Mouse (Mus musculus) CH12.LX (cell line): Measurements from ENCODE around the gene Mt1. TPM values are rescaled to one million over a fixed set of nuclear protein-coding genes. Genes with fewer than 3 reads are reported as not detected.
"Not testable (repeated sequence)": the region's sequence is repeated elsewhere in the genome, so short reads cannot be mapped to it uniquely, and the experiment has no call there.

Experiments used
- DNase-seq: peaks from one replicate; pipeline ENCODE4 v3.0.0-alpha.2; 2013; ENCODE audit errors: extremely low read depth
- H3K27ac ChIP-seq: 2 replicates; pipeline ENCODE4 v1.5.1; 2012; ENCODE audit warnings: low read depth, mild to moderate bottlenecking, control low read depth, moderate library complexity; ENCODE audit not compliant: insufficient read depth
- H3K27me3 ChIP-seq: replicated peaks from 2 replicates; pipeline ENCODE3; 2012; ENCODE audit warnings: inconsistent platforms
- H3K36me3 ChIP-seq, 2 experiments: replicated peaks in 1 of 2; 2 replicates each; pipeline versions ENCODE3 to v1.6.1; 2012; ENCODE audit warnings: inconsistent platforms in 1 of 2, low read length in 1 of 2, mild to moderate bottlenecking in 1 of 2, mixed read lengths in 1 of 2, moderate library complexity in 1 of 2; ENCODE audit not compliant: control insufficient read depth in 1 of 2, insufficient read depth in 1 of 2
- H3K4me1 ChIP-seq, 2 experiments: 2 replicates each; pipeline ENCODE4 v1.6.1; 2012; ENCODE audit warnings: inconsistent platforms in 1 of 2, moderate library complexity in 1 of 2; ENCODE audit not compliant: insufficient read depth in 2 of 2, control insufficient read depth in 1 of 2
- H3K4me2 ChIP-seq: 2 replicates; pipeline ENCODE4 v1.6.1; 2012; ENCODE audit warnings: low read depth, mild to moderate bottlenecking, control low read depth; ENCODE audit not compliant: poor library complexity, insufficient read depth, severe bottlenecking
- H3K4me3 ChIP-seq, 3 experiments: fragments of 150-350 bp in 1 of 3; sonication (generic) in 1 of 3; replicated peaks in 1 of 3; 2 replicates each; pipeline versions ENCODE3 to v1.5.1; 2011 to 2012; ENCODE audit warnings: low read depth in 2 of 3, low read length in 2 of 3, mild to moderate bottlenecking in 2 of 3, moderate library complexity in 2 of 3, control low read depth in 1 of 3, improper control_type of control experiment in 1 of 3, inconsistent platforms in 1 of 3, mixed read lengths in 1 of 3; ENCODE audit not compliant: poor library complexity in 1 of 3
- H3K79me2 ChIP-seq: replicated peaks from 2 replicates; pipeline ENCODE4 v1.6.1; 2012; ENCODE audit warnings: mild to moderate bottlenecking, moderate library complexity; ENCODE audit not compliant: control insufficient read depth, poor library complexity, insufficient read depth, severe bottlenecking; ENCODE audit errors: extremely low read depth
- H3K9ac ChIP-seq: 2 replicates; pipeline ENCODE4 v1.6.1; 2012; ENCODE audit warnings: low read depth, mild to moderate bottlenecking, control low read depth, moderate library complexity; ENCODE audit not compliant: insufficient read depth
- H3K9me3 ChIP-seq: replicated peaks from 2 replicates; pipeline ENCODE3; 2012; ENCODE audit warnings: low read length, inconsistent platforms, mixed read lengths
- BHLHE40 ChIP-seq: IDR thresholded peaks from 2 replicates; pipeline ENCODE4 v1.6.1; 2011; ENCODE audit warnings: mild to moderate bottlenecking, low read depth, low read length, improper control_type of control experiment
- CHD1 ChIP-seq: IDR thresholded peaks from 2 replicates; pipeline ENCODE4 v1.6.1; 2012; ENCODE audit warnings: low read depth, low read length, improper control_type of control experiment, inconsistent platforms
- E2F4 ChIP-seq: IDR thresholded peaks from 2 replicates; pipeline ENCODE4 v1.6.1; 2011; ENCODE audit warnings: low read depth, low read length, improper control_type of control experiment; ENCODE audit not compliant: insufficient replicate concordance
- IRF4 ChIP-seq: IDR thresholded peaks from 2 replicates; pipeline ENCODE4 v1.6.1; 2014; ENCODE audit warnings: low read depth, mild to moderate bottlenecking, inconsistent platforms, low read length, improper control_type of control experiment
- JUN ChIP-seq: IDR thresholded peaks from 2 replicates; pipeline ENCODE4 v1.6.1; 2011; ENCODE audit warnings: low read depth, mild to moderate bottlenecking, low read length, improper control_type of control experiment, moderate library complexity; ENCODE audit not compliant: insufficient read depth
- KAT2A ChIP-seq: IDR thresholded peaks from 2 replicates; pipeline ENCODE4 v1.6.1; 2012; ENCODE audit warnings: low read length, improper control_type of control experiment, inconsistent platforms; ENCODE audit not compliant: insufficient replicate concordance
- MAFK ChIP-seq: IDR thresholded peaks from 2 replicates; pipeline ENCODE4 v1.6.1; 2011; ENCODE audit warnings: low read length, improper control_type of control experiment; ENCODE audit not compliant: insufficient replicate concordance
- MAX ChIP-seq: IDR thresholded peaks from 2 replicates; pipeline ENCODE4 v1.6.1; 2011; ENCODE audit warnings: low read length, improper control_type of control experiment
- MEF2A ChIP-seq: IDR thresholded peaks from 2 replicates; pipeline ENCODE4 v1.6.1; 2014; ENCODE audit warnings: low read depth, mild to moderate bottlenecking, inconsistent platforms, low read length, improper control_type of control experiment, borderline replicate concordance
- MXI1 ChIP-seq: IDR thresholded peaks from 2 replicates; pipeline ENCODE4 v1.6.1; 2011; ENCODE audit warnings: mild to moderate bottlenecking, low read depth, low read length, improper control_type of control experiment
- RAD21 ChIP-seq: IDR thresholded peaks from 2 replicates; pipeline ENCODE4 v1.6.1; 2011; ENCODE audit warnings: low read depth, mild to moderate bottlenecking, low read length, improper control_type of control experiment, moderate library complexity
- RCOR1 ChIP-seq: conservative IDR thresholded peaks from 2 replicates; pipeline ENCODE4 v1.6.1; 2012; ENCODE audit warnings: low read depth, mild to moderate bottlenecking, inconsistent platforms, low read length, improper control_type of control experiment
- SIN3A ChIP-seq: IDR thresholded peaks from 2 replicates; pipeline ENCODE4 v1.6.1; 2012; ENCODE audit warnings: low read length, improper control_type of control experiment, inconsistent platforms
- UBTF ChIP-seq: IDR thresholded peaks from 2 replicates; pipeline ENCODE4 v1.6.1; 2012; ENCODE audit warnings: low read depth, mild to moderate bottlenecking, inconsistent platforms, low read length, improper control_type of control experiment, moderate library complexity
- USF1 ChIP-seq: IDR thresholded peaks from 2 replicates; pipeline ENCODE4 v1.6.1; 2014; ENCODE audit warnings: low read depth, mild to moderate bottlenecking, inconsistent platforms, low read length, improper control_type of control experiment
- USF2 ChIP-seq: conservative IDR thresholded peaks from 2 replicates; pipeline ENCODE4 v1.6.1; 2011; ENCODE audit warnings: low read depth, low read length, improper control_type of control experiment
- ZNF384 ChIP-seq: IDR thresholded peaks from 2 replicates; pipeline ENCODE4 v1.6.1; 2012; ENCODE audit warnings: low read depth, low read length, improper control_type of control experiment, inconsistent platforms
- dilution Hi-C: fragments of 300-500 bp; cut with MboI; formaldehyde crosslinking; loops from 2 replicates; pipeline ENCODE4 v1.14.3; 2020; ENCODE audit warnings: low sequenced_read_pairs; ENCODE audit not compliant: extremely low pct_unique_long_range_greater_than_20kb, extremely low pct_ligation_motif_present
- in situ Hi-C: fragments of 300-500 bp; cut with MboI; formaldehyde crosslinking; loops from 3 replicates; pipeline ENCODE4 v1.14.3; 2019; ENCODE audit warnings: low sequenced_read_pairs, low pct_ligation_motif_present, low pct_unique_long_range_greater_than_20kb, mixed read lengths
- polyA plus RNA-seq: library from polyadenylated mRNA; unstranded; fragments of >175 nt; gene quantifications from 2 replicates; pipeline ENCODE4 v1.2.1, GENCODE M21; 2012; ENCODE audit warnings: low read depth; ENCODE audit not compliant: insufficient read length
- total RNA-seq, 2 experiments: library from RNA; depleted of rRNA; stranded (reverse); fragments of 300-350 nt in 1 of 2; fragments of >200 nt in 1 of 2; gene quantifications; 2 replicates each; pipeline ENCODE4 v1.2.3; 2012 to 2014

The Mt1 gene
- total and polyA plus RNA-seq, 3 experiments = 19.9 to 239 (median 62.7) TPM

GRCm38 (mm10) chr8:94154537-94154936 is 24.3 kb upstream of the Mt1 start:
- in situ Hi-C loops (no loop called here), dilution Hi-C loops (no loop called here)
- no peaks in the 10 kb centered on the region for H3K36me3 ChIP-seq

GRCm38 (mm10) chr8:94156092-94156491 is 22.8 kb upstream of the Mt1 start:
- Histone ChIP-seq H3K9me3 (no peaks in the 10 kb centered on the region), H3K4me1 (peaks cover 5 to 15% of the 10 kb centered on the region in 2 experiments), H3K36me3 (no peaks in the 10 kb centered on the region), H3K27ac (no peak overlapping the region), H3K4me3 (no peak overlapping the region), H3K4me2 (no peak overlapping the region), H3K79me2 (no peaks in the 10 kb centered on the region), H3K9ac (no peak overlapping the region), H3K27me3 (no peaks in the 10 kb centered on the region)
- in situ Hi-C loops = no loop called here
- no peak for TF ChIP-seq JUN
- TF ChIP-seq UBTF = no peak
- TF ChIP-seq BHLHE40 = no peak
- TF ChIP-seq IRF4 = no peak
- no peak for TF ChIP-seq SIN3A
- no peak for TF ChIP-seq MXI1
- no peak for TF ChIP-seq MAFK
- TF ChIP-seq MAX = no peak
- no peak for TF ChIP-seq E2F4
- no peak for TF ChIP-seq CHD1
- TF ChIP-seq RCOR1 = no peak
- no peak for TF ChIP-seq MEF2A
- TF ChIP-seq KAT2A = no peak
- no peak for TF ChIP-seq USF2
- no peak for TF ChIP-seq ZNF384
- TF ChIP-seq USF1 = no peak
- dilution Hi-C loops = no loop called here
- DNase-seq = no peak

More at GRCm38 (mm10) chr8:94154537-94154936, 24.3 kb upstream of the Mt1 start:
- no peak overlapping the region for H3K4me2 ChIP-seq
- DNase-seq = no peak
- no peaks in the 10 kb centered on the region for H3K9me3 ChIP-seq
- H3K27ac ChIP-seq = no peak overlapping the region
- H3K4me1 ChIP-seq = peaks cover 15% of the 10 kb centered on the region in 2 experiments
- no peak for TF ChIP-seq RAD21
- H3K4me3 ChIP-seq = no peak overlapping the region
- H3K27me3 ChIP-seq = no peaks in the 10 kb centered on the region
- H3K9ac ChIP-seq = no peak overlapping the region
- no peaks in the 10 kb centered on the region for H3K79me2 ChIP-seq

- H3K9me3 ChIP-seq, DNase-seq, dilution Hi-C loops, H3K36me3 ChIP-seq, H3K27ac ChIP-seq, H3K9ac ChIP-seq, H3K4me2 ChIP-seq, H3K79me2 ChIP-seq, H3K4me3 ChIP-seq, H3K4me1 ChIP-seq: not testable (repeated sequence)
- peaks cover 16% of the 10 kb centered on the region for H3K27me3 ChIP-seq
- in situ Hi-C loops = loop anchor here (5.0 kb wide), 1 partner anchor 37 kb away; no protein-coding TSS in a partner anchor
Measured at GRCm38 (mm10) chr8:94165772-94166171, 13.1 kb upstream of the Mt1 start.
